Mouse (Mus musculus) hindbrain, postnatal 0 days (tissue): ENCODE data around the gene Pan3. TPM values are rescaled to one million over a fixed set of nuclear protein-coding genes. Genes with fewer than 3 reads are reported as not detected.
A peak's percentile ranks its signal among the peaks of the same experiment; 100 is the strongest.
"Not testable (repeated sequence)": the region's sequence is repeated elsewhere in the genome, so short reads cannot be mapped to it uniquely, and the experiment has no call there.

Experiments used
- ATAC-seq: fragments of 200-750 bp; cut with Nextera tagmentation; 2 replicates; pipeline ENCODE4 v1.8.0; 2017; ENCODE audit warnings: mild to moderate bottlenecking, moderate TSS enrichment, moderate library complexity
- DNase-seq: peaks from one replicate; pipeline ENCODE4 v3.0.0-alpha.2; 2015; ENCODE audit warnings: low spot score
- H3K27ac ChIP-seq: fragments of 300-500 bp; sonication (generic); 2 replicates; pipeline ENCODE4 v1.5.1; 2014; ENCODE audit warnings: mild to moderate bottlenecking
- H3K27me3 ChIP-seq: fragments of 300-500 bp; sonication (generic); 2 replicates; pipeline ENCODE4 v1.6.1; 2014; ENCODE audit warnings: low read length, mixed read lengths; ENCODE audit not compliant: insufficient read depth
- H3K36me3 ChIP-seq: fragments of 300-500 bp; sonication (generic); 2 replicates; pipeline ENCODE4 v1.6.1; 2014; ENCODE audit warnings: low read length, mixed read lengths; ENCODE audit not compliant: insufficient read depth
- H3K4me1 ChIP-seq: fragments of 300-500 bp; sonication (generic); 2 replicates; pipeline ENCODE4 v1.6.1; 2014; ENCODE audit warnings: antibody characterized with exemption, low read length, mixed read lengths; ENCODE audit not compliant: insufficient read depth
- H3K4me2 ChIP-seq: fragments of 300-500 bp; sonication (generic); 2 replicates; pipeline ENCODE4 v1.6.1; 2014; ENCODE audit warnings: low read depth, mild to moderate bottlenecking, low read length, moderate library complexity, mixed read lengths
- H3K4me3 ChIP-seq: fragments of 300-500 bp; sonication (generic); 2 replicates; pipeline ENCODE4 v1.5.1; 2014; ENCODE audit warnings: low read length
- H3K9ac ChIP-seq: fragments of 300-500 bp; sonication (generic); replicated peaks from 2 replicates; pipeline ENCODE4 v1.6.1; 2014; ENCODE audit warnings: mild to moderate bottlenecking, low read length, moderate library complexity, mixed read lengths
- H3K9me3 ChIP-seq: fragments of 300-500 bp; sonication (generic); 2 replicates; pipeline ENCODE4 v1.6.1; 2016; ENCODE audit warnings: low read length, mixed read lengths
- CTCF ChIP-seq: IDR thresholded peaks from 2 replicates; pipeline ENCODE4 v1.5.1; 2016; ENCODE audit warnings: antibody characterized with exemption, control low read depth, low read depth
- WGBS: fragments of 180-500 bp; shearing (Covaris S2); extraction: QIAGEN DNeasy Blood & Tissue Kit; methylation state at CpG from one replicate; pipeline ENCODE4 v1.1.7; 2014; 5-methylcytosine and 5-hydroxymethylcytosine counted together
- polyA plus RNA-seq: library from polyadenylated mRNA; unstranded; fragments of >200 nt; fragmentation: Nextera tagmentation; extraction: Ambion mirVana; gene quantifications from 2 replicates; pipeline ENCODE4 v1.2.1, GENCODE M21; 2015
- total RNA-seq: library from RNA; depleted of rRNA; stranded (reverse); fragments of >200 nt; gene quantifications from 2 replicates; pipeline ENCODE4 v1.2.3, GENCODE M21; 2014

The Pan3 gene
- total and polyA plus RNA-seq, 2 experiments from 2014 or later, result 53.9 to 80.5 TPM

- Histone ChIP-seq H3K4me1 (no peaks in the 10 kb centered on the region), H3K27ac (no peak overlapping the region), H3K27me3 (no peaks in the 10 kb centered on the region), H3K4me3 (no peak overlapping the region), H3K9ac (no peak overlapping the region), H3K36me3 (peaks cover 21% of the 10 kb centered on the region), H3K9me3 (no peaks in the 10 kb centered on the region), H3K4me2 (no peak overlapping the region)
- DNase-seq (no peak), ATAC-seq (no peak)
- WGBS, result 95% methylated on average over 4 of the region's 4 CpGs
- TF ChIP-seq CTCF, result no peak
Observed at GRCm38 (mm10) chr5:147539409-147539808, 109.4 kb downstream of the Pan3 start.

GRCm38 (mm10) chr5:147539815-147540214 lies 109.9 kb downstream of the Pan3 start:
- Histone ChIP-seq H3K4me3 (no peak overlapping the region), H3K36me3 (peaks cover 21% of the 10 kb centered on the region), H3K27me3 (no peaks in the 10 kb centered on the region), H3K9me3 (no peaks in the 10 kb centered on the region), H3K4me2 (no peak overlapping the region), H3K4me1 (no peaks in the 10 kb centered on the region), H3K27ac (no peak overlapping the region), H3K9ac (no peak overlapping the region)
- DNase-seq (no peak), ATAC-seq (no peak)
- no peak for TF ChIP-seq CTCF
- 92% methylated on average over 4 of the region's 4 CpGs for WGBS

GRCm38 (mm10) chr5:147542291-147542690 lies 112.3 kb downstream of the Pan3 start:
- Histone ChIP-seq H3K27me3 (no peaks in the 10 kb centered on the region), H3K9me3 (no peaks in the 10 kb centered on the region), H3K36me3 (peaks cover 30% of the 10 kb centered on the region), H3K4me2 (no peak overlapping the region), H3K27ac (no peak overlapping the region), H3K4me3 (no peak overlapping the region), H3K4me1 (no peaks in the 10 kb centered on the region), H3K9ac (no peak overlapping the region)
- 89% methylated on average over 6 of the region's 6 CpGs for WGBS
- no peak for TF ChIP-seq CTCF
- DNase-seq, result no peak
- no peak for ATAC-seq

- DNase-seq, result peak; percentile 46
- Histone ChIP-seq H3K9me3 (no peaks in the 10 kb centered on the region), H3K36me3 (peaks cover 36% of the 10 kb centered on the region), H3K4me3 (no peak overlapping the region), H3K27me3 (no peaks in the 10 kb centered on the region), H3K4me1 (no peaks in the 10 kb centered on the region), H3K27ac (no peak overlapping the region), H3K9ac (no peak overlapping the region), H3K4me2 (no peak overlapping the region)
- no peak for ATAC-seq
- WGBS, result 67% methylated on average over 11 of the region's 11 CpGs
- TF ChIP-seq CTCF, result peak; percentile 74
Observed at GRCm38 (mm10) chr5:147545731-147546241, 115.8 kb downstream of the Pan3 start.

GRCm38 (mm10) chr5:147549016-147549755 lies 119.2 kb downstream of the Pan3 start:
- no peak overlapping the region for H3K9ac ChIP-seq
- peaks cover 35% of the 10 kb centered on the region for H3K36me3 ChIP-seq
- H3K27ac ChIP-seq, result no peak overlapping the region
- no peak overlapping the region for H3K4me2 ChIP-seq
- no peak overlapping the region for H3K4me3 ChIP-seq
- TF ChIP-seq CTCF, result no peak
- H3K9me3 ChIP-seq, result no peaks in the 10 kb centered on the region
- no peaks in the 10 kb centered on the region for H3K4me1 ChIP-seq
- DNase-seq, result no peak
- WGBS, result 91% methylated on average over 12 of the region's 12 CpGs
- H3K27me3 ChIP-seq, result no peaks in the 10 kb centered on the region
- no peak for ATAC-seq

- no peaks in the 10 kb centered on the region for H3K27me3 ChIP-seq
- WGBS, result 81% methylated on average over 13 of the region's 13 CpGs
- H3K27ac ChIP-seq, result no peak overlapping the region
- H3K4me3 ChIP-seq, result no peak overlapping the region
- no peaks in the 10 kb centered on the region for H3K4me1 ChIP-seq
- no peaks in the 10 kb centered on the region for H3K9me3 ChIP-seq
- no peak for ATAC-seq
- H3K4me2 ChIP-seq, result no peak overlapping the region
- TF ChIP-seq CTCF, result peak; percentile 41
- DNase-seq, result peak; percentile 9
- no peak overlapping the region for H3K9ac ChIP-seq
- H3K36me3 ChIP-seq, result peaks cover 26% of the 10 kb centered on the region
Observed at GRCm38 (mm10) chr5:147551879-147552627, 122.1 kb downstream of the Pan3 start.

- 65% methylated on average over 5 of the region's 6 CpGs for WGBS
- H3K4me3 ChIP-seq, H3K27ac ChIP-seq, H3K9me3 ChIP-seq, H3K4me1 ChIP-seq, ATAC-seq, H3K9ac ChIP-seq, DNase-seq, H3K4me2 ChIP-seq, H3K27me3 ChIP-seq, H3K36me3 ChIP-seq: not testable (repeated sequence)
Observed at GRCm38 (mm10) chr5:147557641-147558040, 127.7 kb downstream of the Pan3 start.
